Mouse (Mus musculus): ENCODE data around the gene Tlr8. TPM values are rescaled to one million over a fixed set of nuclear protein-coding genes. Genes with fewer than 3 reads are reported as not detected.

Tlr8 gene
- polyA plus RNA-seq, 1 experiment from 2014 or later = not detected

DNA sequence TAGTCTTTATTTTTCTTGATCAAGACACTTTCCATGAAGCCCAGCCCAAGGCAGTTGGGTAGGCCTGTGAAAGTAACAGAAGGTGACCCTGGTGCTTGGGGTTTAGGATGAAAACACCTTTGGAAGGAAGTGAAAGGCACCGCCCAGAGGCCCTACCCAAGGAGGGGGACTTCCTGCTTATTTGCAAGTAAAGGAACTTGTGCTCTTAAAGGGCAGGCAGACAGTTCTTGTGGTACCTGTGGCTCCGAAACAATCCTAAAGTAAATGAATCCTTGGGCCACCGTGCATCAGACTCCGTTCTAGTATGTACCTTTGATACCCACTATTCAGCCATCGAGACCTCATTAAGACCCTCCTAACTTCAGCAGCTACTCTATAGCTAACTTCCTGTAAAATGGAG, 37.6 kb downstream of the Tlr8 start:
- peaks cover 60% of the 10 kb centered on the region for H3K27me3 ChIP-seq (ENCODE audit: low read depth, poor library complexity, severe bottlenecking)
- H3K9me3 ChIP-seq (replicated peaks) = no peaks in the 10 kb centered on the region
- WGBS = 87% methylated on average over 5 of the region's 5 CpGs
- H3K4me3 ChIP-seq = no peak overlapping the region
- H3K4me1 ChIP-seq = 0 out of 2 replicates have a peak, but pooled peaks cover 3% of the 10 kb centered on the region
- H3K36me3 ChIP-seq = no peaks in the 10 kb centered on the region
- no peak overlapping the region for H3K27ac ChIP-seq (replicated peaks)
- no peak for DNase-seq (ENCODE audit: low spot score)

DNA sequence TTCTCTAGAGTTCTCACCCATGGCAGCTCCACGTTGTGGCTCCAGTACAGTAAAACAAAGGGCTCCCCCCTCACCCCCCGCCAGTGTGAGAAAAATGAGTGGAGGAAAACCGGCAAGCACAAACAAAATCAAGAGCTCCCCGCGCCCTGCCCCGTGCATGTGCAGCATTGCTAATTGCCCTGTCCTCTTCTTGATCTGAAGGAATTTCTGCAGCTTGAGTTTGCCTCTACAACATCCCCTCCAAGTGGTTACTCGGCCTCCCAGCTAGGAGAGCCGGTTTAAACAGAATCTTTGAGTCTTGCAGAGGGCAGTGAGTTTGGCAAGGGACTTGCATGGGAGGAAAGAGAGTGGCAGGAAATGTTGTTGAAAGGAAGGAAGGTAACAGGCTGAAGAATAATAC, 51.4 kb downstream of the Tlr8 start:
- peaks cover 24% of the 10 kb centered on the region for H3K4me1 ChIP-seq
- H3K4me3 ChIP-seq = no peak overlapping the region
- peaks cover 48% of the 10 kb centered on the region for H3K27me3 ChIP-seq (ENCODE audit: low read depth, poor library complexity, severe bottlenecking)
- H3K9me3 ChIP-seq (replicated peaks) = no peaks in the 10 kb centered on the region
- DNase-seq (ENCODE audit: low spot score) = no peak
- no peaks in the 10 kb centered on the region for H3K36me3 ChIP-seq
- WGBS = 40% methylated on average over 8 of the region's 8 CpGs
- peak overlapping the region; percentile 71 for H3K27ac ChIP-seq (replicated peaks)

DNA sequence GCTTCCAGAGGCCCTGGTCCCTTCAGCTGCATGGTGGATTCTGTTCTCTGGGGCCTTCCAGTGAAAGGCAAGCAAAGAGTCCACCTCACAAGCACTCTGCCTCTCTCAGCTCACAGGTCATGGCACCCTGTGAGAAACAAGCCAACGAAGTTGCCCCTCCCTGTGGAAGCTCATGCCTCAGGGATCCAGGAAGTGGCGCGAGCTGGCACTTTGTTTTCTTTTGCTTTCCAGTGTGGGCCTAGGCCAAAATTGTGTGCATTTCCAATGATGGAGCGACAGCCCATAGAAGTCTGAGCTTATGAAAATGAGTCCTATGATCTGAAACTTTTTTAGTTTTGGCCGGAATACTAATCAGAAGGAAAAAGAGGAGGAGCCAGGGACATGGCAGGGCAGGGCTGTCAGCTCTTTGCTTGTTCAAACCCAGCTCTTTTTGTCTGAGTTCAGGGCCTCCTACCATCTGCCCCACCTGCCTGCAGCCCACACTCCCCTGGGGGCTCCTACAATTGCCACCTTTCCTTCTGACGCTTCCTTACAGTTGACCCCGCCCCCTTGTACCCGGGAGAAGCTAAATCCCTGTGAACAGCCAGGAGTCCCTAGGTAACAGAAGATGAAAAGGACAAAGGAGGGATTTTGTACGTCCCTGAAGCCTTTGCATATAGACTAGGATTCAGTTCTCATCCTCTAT, 52.1 kb downstream of the Tlr8 start:
- Histone ChIP-seq H3K36me3 (peaks cover 5% of the 10 kb centered on the region), H3K9me3 (replicated peaks) (no peaks in the 10 kb centered on the region), H3K4me3 (no peak overlapping the region), H3K27ac (replicated peaks) (peak overlapping the region; percentile 71; the same call in 1 of the 2 replicates), H3K4me1 (peaks cover 24% of the 10 kb centered on the region), H3K27me3 (ENCODE audit: low read depth, poor library complexity, severe bottlenecking) (peaks cover 55% of the 10 kb centered on the region)
- 53% methylated on average over 9 of the region's 9 CpGs for WGBS
- DNase-seq (ENCODE audit: low spot score) = no peak

DNA sequence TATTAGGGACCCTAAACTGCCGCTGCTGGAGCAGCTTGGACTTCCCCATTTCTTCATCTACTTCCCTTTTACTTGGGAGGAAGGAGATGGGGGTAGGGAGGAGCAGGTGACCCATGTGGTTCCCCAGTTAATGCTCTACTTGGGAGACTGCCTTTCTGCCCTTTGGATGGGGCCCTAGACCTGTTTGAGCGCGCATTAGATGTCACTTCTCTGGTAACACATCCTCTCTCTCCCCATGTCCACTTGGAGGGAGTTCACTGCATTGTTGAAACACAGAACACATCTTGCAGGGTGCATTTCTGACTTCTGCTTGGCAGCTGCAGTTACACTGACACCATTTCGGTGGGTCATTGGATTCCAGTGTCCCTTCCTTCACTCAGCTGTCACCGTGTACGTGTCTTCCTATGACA, 53.8 kb downstream of the Tlr8 start:
- no peaks in the 10 kb centered on the region for H3K9me3 ChIP-seq (replicated peaks)
- DNase-seq (ENCODE audit: low spot score) = no peak
- H3K36me3 ChIP-seq = peaks cover 10% of the 10 kb centered on the region
- H3K27me3 ChIP-seq (ENCODE audit: low read depth, poor library complexity, severe bottlenecking) = peaks cover 72% of the 10 kb centered on the region
- peak overlapping the region; percentile 93 for H3K27ac ChIP-seq (replicated peaks)
- peaks cover 31% of the 10 kb centered on the region for H3K4me1 ChIP-seq
- H3K4me3 ChIP-seq = no peak overlapping the region
- WGBS = 43% methylated on average over 6 of the region's 6 CpGs

DNA sequence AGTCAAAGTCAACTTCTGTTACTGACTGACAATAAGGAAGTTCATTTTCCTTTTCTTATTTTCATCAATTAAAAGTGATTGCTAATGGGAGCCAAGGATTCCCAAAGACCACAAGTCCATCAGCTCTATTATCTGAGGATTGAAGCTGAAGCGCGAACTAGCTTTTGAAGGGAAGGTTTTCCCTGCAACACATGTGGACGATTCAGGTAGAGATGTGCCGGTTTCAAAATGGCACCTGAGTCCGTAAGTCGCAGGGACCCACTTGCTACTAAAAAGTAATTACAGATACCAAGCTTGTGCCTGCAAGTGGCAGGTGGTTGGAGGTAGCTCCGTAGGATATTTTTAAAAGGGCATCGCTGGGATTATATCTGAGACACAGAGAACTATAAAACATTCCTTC, 54.3 kb downstream of the Tlr8 start:
- peak overlapping the region; percentile 66 for H3K4me3 ChIP-seq
- WGBS = 70% methylated on average over 8 of the region's 8 CpGs
- H3K27ac ChIP-seq (replicated peaks) = peak overlapping the region; percentile 93
- no peak for DNase-seq (ENCODE audit: low spot score)
- peaks cover 31% of the 10 kb centered on the region for H3K4me1 ChIP-seq
- H3K27me3 ChIP-seq (ENCODE audit: low read depth, poor library complexity, severe bottlenecking) = peaks cover 77% of the 10 kb centered on the region
- peaks cover 10% of the 10 kb centered on the region for H3K36me3 ChIP-seq
- no peaks in the 10 kb centered on the region for H3K9me3 ChIP-seq (replicated peaks)

DNA sequence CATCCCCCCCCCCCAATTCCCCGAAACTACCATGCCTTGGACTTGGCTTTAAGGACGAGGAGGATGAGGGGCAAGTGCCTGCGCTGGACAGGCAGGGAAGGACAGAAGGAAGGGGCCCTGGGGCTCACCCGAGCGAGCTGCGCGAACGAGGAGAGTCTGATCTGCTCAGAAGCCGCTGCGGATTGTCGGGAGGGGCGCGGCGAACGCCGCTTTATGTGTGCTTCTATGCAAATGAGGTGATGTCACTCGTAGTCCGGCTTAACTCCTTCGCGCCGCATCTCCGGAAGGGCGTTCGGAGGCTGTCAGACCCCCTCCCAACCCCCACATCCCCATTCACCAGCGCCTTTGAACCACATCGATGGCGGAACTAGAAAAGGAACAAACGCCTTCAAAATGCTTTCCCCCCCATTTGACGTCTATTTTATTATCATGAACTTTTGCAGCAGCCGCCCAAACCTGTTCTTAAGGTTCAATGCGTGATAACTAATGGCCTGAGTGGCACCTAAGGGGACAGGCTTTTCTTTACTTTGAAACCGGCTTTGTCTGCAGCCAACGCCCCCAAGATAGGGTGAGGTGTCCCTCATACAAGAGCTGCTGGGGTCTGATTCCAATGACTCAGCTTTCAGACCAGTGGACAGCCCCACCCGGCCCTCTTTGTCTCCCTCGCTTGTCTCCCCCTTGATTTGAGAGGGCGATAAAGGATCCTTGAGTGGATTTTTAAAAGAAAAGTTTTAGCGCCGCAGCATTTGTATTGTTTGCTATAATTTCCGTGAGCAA, 55.0 kb downstream of the Tlr8 start, which contains the start of gene Tmsb4x:
Gene Tmsb4x (minus strand): TSS at position 338 of the 777 bp plus-strand sequence.
- WGBS = 24% methylated on average over 39 of the region's 39 CpGs
- peak within 1 kb of the TSS; percentile 93 for H3K27ac ChIP-seq (replicated peaks)
- H3K9me3 ChIP-seq (replicated peaks) = no peaks in the 10 kb centered on the region
- peaks cover 83% of the 10 kb centered on the region for H3K27me3 ChIP-seq (ENCODE audit: low read depth, poor library complexity, severe bottlenecking)
- H3K4me1 ChIP-seq = peaks cover 31% of the 10 kb centered on the region
- peak within 1 kb of the TSS; percentile 66 for H3K4me3 ChIP-seq
- peak; percentile 87 for DNase-seq (ENCODE audit: low spot score)
- H3K36me3 ChIP-seq = peaks cover 10% of the 10 kb centered on the region

DNA sequence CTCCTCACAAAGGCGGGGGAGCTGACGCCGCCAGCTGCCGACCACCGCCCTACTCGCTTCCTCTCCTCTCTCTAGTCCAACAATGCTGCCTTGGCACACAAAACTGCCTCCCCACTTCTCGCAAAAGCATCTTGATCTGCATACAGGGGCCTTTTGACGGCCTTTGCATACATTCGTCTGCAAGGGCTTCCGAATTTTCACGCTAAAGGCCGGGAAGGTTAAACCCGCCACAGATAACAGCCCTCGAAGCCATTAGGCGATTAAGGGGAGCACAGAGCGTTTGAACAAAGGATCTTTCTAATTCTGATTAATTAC, 55.7 kb downstream of the Tlr8 start:
- peaks cover 10% of the 10 kb centered on the region for H3K36me3 ChIP-seq
- peak overlapping the region; percentile 66 for H3K4me3 ChIP-seq
- peak; percentile 47 for DNase-seq (ENCODE audit: low spot score)
- peaks cover 31% of the 10 kb centered on the region for H3K4me1 ChIP-seq
- no peaks in the 10 kb centered on the region for H3K9me3 ChIP-seq (replicated peaks)
- WGBS = 24% methylated on average over 16 of the region's 16 CpGs
- peak overlapping the region; percentile 93 for H3K27ac ChIP-seq (replicated peaks)
- peaks cover 91% of the 10 kb centered on the region for H3K27me3 ChIP-seq (ENCODE audit: low read depth, poor library complexity, severe bottlenecking)

DNA sequence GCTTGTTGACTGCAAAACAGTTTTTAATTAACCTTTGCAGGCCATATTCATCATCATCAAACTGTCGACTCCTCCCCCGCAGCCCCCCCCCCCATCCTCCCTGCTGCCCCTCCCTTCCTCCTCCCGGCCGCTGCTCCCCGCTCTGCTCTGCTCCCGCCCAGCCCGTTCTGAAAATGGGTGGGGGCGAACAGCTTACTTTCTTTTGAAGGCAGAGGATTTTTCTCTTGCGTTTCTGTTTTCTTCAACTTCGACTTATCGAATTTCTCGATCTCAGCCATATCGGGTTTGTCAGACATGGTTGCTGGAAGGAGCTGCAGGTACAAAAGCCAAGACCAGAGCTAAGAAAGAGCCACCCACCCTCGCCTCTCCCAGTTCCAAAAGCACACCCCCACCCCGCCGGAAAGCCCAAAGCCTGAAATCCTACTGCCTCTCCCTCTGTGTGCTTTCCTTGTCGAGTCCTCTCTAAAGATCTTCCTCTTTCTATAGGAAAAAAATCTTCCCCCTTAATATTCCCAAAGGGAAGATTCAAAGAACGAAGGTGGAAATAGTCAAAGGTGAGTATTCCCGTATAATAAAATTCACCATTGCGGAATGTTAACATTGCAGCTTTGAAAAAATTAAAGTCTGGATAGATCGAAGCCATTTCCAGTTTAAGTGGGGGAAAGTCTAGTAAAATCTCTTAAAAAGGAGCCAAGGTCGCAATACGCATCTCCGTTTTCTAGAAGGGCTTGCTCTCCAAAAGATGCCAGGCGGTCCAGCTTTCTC, 56.2 kb downstream of the Tlr8 start:
- peaks cover 10% of the 10 kb centered on the region for H3K36me3 ChIP-seq
- peak overlapping the region; percentile 93 for H3K27ac ChIP-seq (replicated peaks)
- peaks cover 31% of the 10 kb centered on the region for H3K4me1 ChIP-seq
- DNase-seq (ENCODE audit: low spot score) = peak; percentile 33
- peaks cover 94% of the 10 kb centered on the region for H3K27me3 ChIP-seq (ENCODE audit: low read depth, poor library complexity, severe bottlenecking)
- no peaks in the 10 kb centered on the region for H3K9me3 ChIP-seq (replicated peaks)
- 19% methylated on average over 25 of the region's 25 CpGs for WGBS
- peak overlapping the region; percentile 66 for H3K4me3 ChIP-seq

DNA sequence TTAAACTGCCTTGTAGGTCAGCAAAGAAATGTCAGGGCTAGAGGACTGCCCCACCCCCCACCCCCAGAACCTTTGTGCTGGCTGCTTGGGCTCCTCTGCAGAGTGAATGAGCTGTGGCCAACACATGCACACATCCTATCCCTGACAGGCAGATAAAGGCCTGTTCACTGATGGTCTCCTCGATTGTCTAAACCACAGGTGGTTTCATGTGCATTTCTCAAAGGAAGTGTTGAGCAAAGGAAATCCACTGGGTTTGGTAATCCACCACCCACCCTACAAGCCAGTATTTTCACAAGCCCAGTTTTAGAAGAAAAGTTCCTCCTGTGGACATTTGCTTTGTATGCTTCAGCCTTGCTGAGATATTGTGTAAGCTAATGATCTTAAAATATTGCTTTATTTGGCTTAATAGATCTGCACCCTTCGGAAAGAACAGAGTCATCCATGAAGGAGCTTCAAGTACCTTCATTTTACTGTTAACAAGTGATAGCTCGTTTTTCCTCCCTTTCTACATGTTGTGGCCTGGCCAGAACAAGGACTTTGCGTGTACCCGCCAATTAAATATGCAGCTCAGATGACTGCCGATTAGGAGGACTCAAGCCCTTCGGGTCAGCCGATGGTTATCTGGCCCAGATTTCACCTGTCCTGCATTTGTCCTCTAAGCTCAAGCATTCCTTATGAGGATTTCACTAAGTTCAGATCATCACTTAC, 58.2 kb downstream of the Tlr8 start:
- peaks cover 10% of the 10 kb centered on the region for H3K36me3 ChIP-seq
- DNase-seq (ENCODE audit: low spot score) = peak; percentile 29
- H3K4me1 ChIP-seq = peaks cover 20% of the 10 kb centered on the region
- WGBS = 68% methylated on average over 8 of the region's 8 CpGs
- H3K27ac ChIP-seq (replicated peaks) = no peak overlapping the region
- no peaks in the 10 kb centered on the region for H3K9me3 ChIP-seq (replicated peaks)
- peaks cover 100% of the 10 kb centered on the region for H3K27me3 ChIP-seq (ENCODE audit: low read depth, poor library complexity, severe bottlenecking)
- H3K4me3 ChIP-seq = no peak overlapping the region

DNA sequence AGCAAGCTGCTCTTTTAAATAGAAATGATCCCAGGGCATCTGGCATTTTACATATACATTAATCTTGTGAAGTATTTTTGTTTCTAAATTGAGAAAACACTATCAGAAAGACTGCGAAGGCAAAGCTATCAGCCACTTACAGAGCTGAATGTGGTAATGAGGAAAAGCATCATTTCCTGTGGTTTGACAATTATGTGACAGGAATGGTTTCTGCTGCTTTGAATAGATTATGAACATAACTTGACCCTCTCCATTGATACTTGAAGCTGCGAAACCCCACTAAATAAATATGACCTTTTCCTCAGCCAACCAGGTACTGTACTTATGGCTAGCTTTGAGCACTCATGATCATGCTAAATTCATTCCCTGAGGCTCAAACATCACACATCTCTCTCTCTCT, 62.8 kb downstream of the Tlr8 start:
- Histone ChIP-seq H3K4me1 (peaks cover 4% of the 10 kb centered on the region; the same call in 1 of the 2 replicates), H3K27ac (replicated peaks) (no peak overlapping the region), H3K36me3 (no peaks in the 10 kb centered on the region), H3K27me3 (ENCODE audit: low read depth, poor library complexity, severe bottlenecking) (peaks cover 100% of the 10 kb centered on the region), H3K4me3 (no peak overlapping the region), H3K9me3 (replicated peaks) (no peaks in the 10 kb centered on the region)
- 91% methylated on average over 2 of the region's 2 CpGs for WGBS
- no peak for DNase-seq (ENCODE audit: low spot score)

DNA sequence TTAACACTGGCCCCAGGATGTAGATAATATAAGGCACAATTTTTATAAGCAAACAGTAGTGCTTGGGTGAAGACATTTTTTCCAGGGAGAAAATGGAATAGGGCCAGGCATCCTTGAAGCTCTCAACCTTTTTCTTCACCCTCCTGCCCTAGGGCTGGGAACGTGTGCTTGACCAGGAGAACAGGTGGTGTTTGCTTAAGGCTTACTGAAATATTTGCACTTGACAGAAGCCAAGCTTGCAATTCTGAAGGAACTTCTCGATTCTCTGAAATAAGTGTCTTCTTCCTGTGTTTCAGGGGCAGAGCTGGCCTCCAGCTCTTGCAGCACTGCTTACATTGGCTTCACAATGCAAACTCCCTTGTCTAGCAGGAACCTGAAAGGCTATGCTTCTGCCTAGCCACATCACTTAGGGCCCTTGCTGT, 68.9 kb downstream of the Tlr8 start:
- H3K9me3 ChIP-seq (replicated peaks) = no peaks in the 10 kb centered on the region
- no peak for DNase-seq (ENCODE audit: low spot score)
- H3K27ac ChIP-seq (replicated peaks) = no peak overlapping the region
- H3K4me3 ChIP-seq = no peak overlapping the region
- H3K4me1 ChIP-seq = no peaks in the 10 kb centered on the region
- H3K36me3 ChIP-seq = no peaks in the 10 kb centered on the region
- peaks cover 93% of the 10 kb centered on the region for H3K27me3 ChIP-seq (ENCODE audit: low read depth, poor library complexity, severe bottlenecking)
- WGBS = 83% methylated on average over 2 of the region's 2 CpGs
